Mouse (Mus musculus): ENCODE measurements around the gene Ccnyl1. TPM values are rescaled to one million over a fixed set of nuclear protein-coding genes. Genes with fewer than 3 reads are reported as not detected.

Ccnyl1 gene
- 12.6 TPM for total RNA-seq (2023)

DNA sequence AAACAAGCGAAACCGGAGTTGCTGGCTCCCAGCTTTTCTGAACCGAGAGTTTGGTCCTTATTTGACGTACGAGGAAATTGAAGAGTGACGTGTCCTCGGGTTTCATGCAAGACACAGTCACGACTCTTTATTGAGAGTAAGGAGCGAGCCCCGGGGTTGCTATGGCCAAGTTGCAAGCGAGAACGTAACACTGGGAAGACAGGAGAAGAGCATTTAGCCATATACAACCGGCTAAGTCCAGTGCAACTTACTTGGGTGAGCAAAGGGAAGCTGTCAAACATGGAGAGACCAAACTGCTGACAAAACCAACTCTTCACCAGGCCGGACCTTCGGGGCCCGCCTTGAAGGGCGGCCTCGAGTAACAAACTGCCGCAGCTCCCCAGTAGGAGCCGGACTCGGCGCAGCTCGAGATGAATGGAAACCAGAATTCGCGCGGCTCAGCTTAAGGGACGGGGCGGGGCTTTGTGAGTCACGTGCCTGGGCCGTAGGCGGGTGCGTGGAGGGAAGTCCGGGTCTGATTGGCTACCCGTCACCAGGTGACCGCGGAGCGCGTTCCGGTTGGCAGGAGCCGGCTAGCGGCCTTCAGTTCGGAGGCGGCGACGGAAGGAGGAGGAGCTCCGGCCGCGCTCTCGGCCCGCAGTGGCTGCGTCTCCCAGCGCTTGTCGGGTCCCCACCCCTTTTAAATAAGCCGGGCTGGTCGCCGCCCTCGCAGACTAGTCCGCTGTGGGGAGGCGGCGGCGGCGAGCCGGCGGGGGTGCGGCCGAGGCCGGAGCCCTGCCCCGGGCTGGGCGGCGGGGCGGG lies at the start of gene Ccnyl1:
Gene Ccnyl1, plus strand, starts transcription at position 243 of the 801 bp plus-strand sequence.

DNA sequence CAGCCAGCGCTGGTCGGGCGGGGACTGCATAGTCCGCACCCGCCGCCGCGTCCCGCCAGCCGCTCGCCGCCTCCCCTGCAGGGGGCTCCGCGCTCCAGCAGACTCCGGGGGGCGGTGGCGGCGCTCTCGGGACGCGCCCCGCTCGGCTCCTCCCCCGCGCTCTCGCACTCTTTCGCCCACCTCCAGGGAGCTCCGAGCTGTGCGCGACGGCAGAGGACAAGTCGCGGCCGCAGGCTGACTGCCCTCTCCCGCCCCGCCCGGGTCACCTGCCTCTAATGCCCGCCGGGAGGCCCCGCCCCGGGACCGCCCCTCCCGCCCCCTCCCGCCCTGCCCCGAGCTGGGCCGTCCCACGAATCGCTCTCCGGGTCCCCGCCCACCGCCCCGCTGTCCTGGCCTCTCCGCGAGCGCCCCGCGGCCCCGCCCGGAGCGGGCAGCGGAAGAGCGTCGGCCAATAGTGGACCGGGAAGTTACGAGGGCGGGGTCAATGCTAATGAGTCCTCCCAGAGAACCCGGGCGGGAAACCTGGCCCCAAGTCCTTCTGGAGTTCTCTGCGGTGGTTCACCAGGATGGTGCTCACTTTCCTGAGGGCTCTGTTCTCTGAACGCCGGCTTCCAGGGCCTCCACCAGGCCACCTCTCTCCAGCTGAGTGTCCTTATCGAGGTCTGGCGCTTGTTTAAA lies 47.4 kb downstream of the Ccnyl1 start, which contains the start of gene Fzd5:
Gene Fzd5, minus strand, starts transcription at position 250 of the 678 bp plus-strand sequence.

Other genes with a start within 250 kb of the Ccnyl1 start
- gene Creb1, start 157.8 kb upstream of the Ccnyl1 start, total RNA-seq (2023) = 113 TPM
- gene Mettl21a, start 73.2 kb upstream of the Ccnyl1 start, total RNA-seq (2023) = 4.1 TPM
- 4.4 TPM for gene Fzd5, start 47.3 kb downstream of the Ccnyl1 start, total RNA-seq (2023)

All from CD8-positive naive resting alpha-beta T cell, adult 57 days (primary cell).